Mouse (Mus musculus): ENCODE data around the gene Cyb561. TPM values are rescaled to one million over a fixed set of nuclear protein-coding genes. Genes with fewer than 3 reads are reported as not detected.

Gene Cyb561
- total RNA-seq, 1 experiment from 2014 or later, result not detected

Other genes starting within 250 kb of the Cyb561 start
- gene Ace, start 14.6 kb upstream of the Cyb561 start, total RNA-seq (2017), result 5.2 and 7.4 TPM in 2 replicates
- gene Ace3, start 41.3 kb upstream of the Cyb561 start, total RNA-seq (2017), result not detected in 2 replicates
- gene Kcnh6, start 54.8 kb upstream of the Cyb561 start, total RNA-seq (2017), result 0.47 and 1.4 TPM in 2 replicates
- 46.9 and 48.4 TPM in 2 replicates for gene Dcaf7, start 83.5 kb upstream of the Cyb561 start, total RNA-seq (2017)
- gene Taco1, start 112.7 kb upstream of the Cyb561 start, total RNA-seq (2017), result 9.8 and 12.0 TPM in 2 replicates
- gene Map3k3, start 131.3 kb upstream of the Cyb561 start, total RNA-seq (2017), result 223 and 224 TPM in 2 replicates
- 2.4 and 4.1 TPM in 2 replicates for gene Gm10840, start 207.5 kb upstream of the Cyb561 start, total RNA-seq (2017)
- gene Limd2, start 207.5 kb upstream of the Cyb561 start, total RNA-seq (2017), result 145 and 154 TPM in 2 replicates
- gene Strada, start 248.8 kb upstream of the Cyb561 start, total RNA-seq (2017), result 34.6 and 36.5 TPM in 2 replicates